Mouse (Mus musculus) MEL (cell line): Measurements from ENCODE around the gene Pi4k2a. TPM values are rescaled to one million over a fixed set of nuclear protein-coding genes. Genes with fewer than 3 reads are reported as not detected.
A peak's percentile ranks its signal among the peaks of the same experiment; 100 is the strongest.

Source experiments
- DNase-seq: peaks from one replicate; pipeline ENCODE4 v3.0.0; 2011; ENCODE audit warnings: low read depth, low spot score
- H3K27ac ChIP-seq: 2 replicates; pipeline ENCODE4 v1.5.1; 2012; ENCODE audit warnings: low read depth, mild to moderate bottlenecking, control low read depth, low read length, moderate library complexity; ENCODE audit not compliant: control insufficient read depth
- H3K27me3 ChIP-seq, 2 experiments: fragments of 150-350 bp in 1 of 2; sonication (generic) in 1 of 2; 2 replicates each; pipeline ENCODE4 v1.6.1; 2012; ENCODE audit warnings: low read length in 2 of 2, mild to moderate bottlenecking in 2 of 2, improper control_type of control experiment in 1 of 2, moderate library complexity in 1 of 2; ENCODE audit not compliant: insufficient read depth in 2 of 2, control insufficient read depth in 1 of 2
- H3K36me3 ChIP-seq, 2 experiments: 2 replicates each; pipeline ENCODE4 v1.6.1; 2012 to 2014; ENCODE audit warnings: low read length in 2 of 2, improper control_type of control experiment in 1 of 2, inconsistent platforms in 1 of 2, mild to moderate bottlenecking in 1 of 2; ENCODE audit not compliant: insufficient read depth in 2 of 2, control insufficient read depth in 1 of 2
- H3K4me1 ChIP-seq, 2 experiments: fragments of 150-350 bp in 1 of 2; sonication (generic) in 1 of 2; 2 replicates each; pipeline ENCODE4 v1.6.1; 2012; ENCODE audit warnings: low read length in 2 of 2, improper control_type of control experiment in 1 of 2, mild to moderate bottlenecking in 1 of 2; ENCODE audit not compliant: insufficient read depth in 2 of 2, control insufficient read depth in 1 of 2
- H3K4me3 ChIP-seq, 2 experiments: fragments of 150-350 bp in 1 of 2; sonication (generic) in 1 of 2; 2 replicates each; pipeline ENCODE4 v1.5.1; 2012; ENCODE audit warnings: low read depth in 2 of 2, low read length in 2 of 2, mild to moderate bottlenecking in 2 of 2, moderate library complexity in 2 of 2, control low read depth in 1 of 2, improper control_type of control experiment in 1 of 2; ENCODE audit not compliant: control insufficient read depth in 1 of 2, insufficient read depth in 1 of 2
- H3K79me2 ChIP-seq: 2 replicates; pipeline ENCODE4 v1.6.1; 2012; ENCODE audit warnings: mild to moderate bottlenecking, low read length, moderate library complexity; ENCODE audit not compliant: control insufficient read depth, poor library complexity, insufficient read depth
- H3K9ac ChIP-seq: 2 replicates; pipeline ENCODE4 v1.6.1; 2012; ENCODE audit warnings: low read depth, mild to moderate bottlenecking, control low read depth, low read length, moderate library complexity; ENCODE audit not compliant: control insufficient read depth, poor library complexity, severe bottlenecking
- H3K9me3 ChIP-seq: fragments of 150-350 bp; sonication (generic); replicated peaks from 2 replicates; pipeline ENCODE4 v1.6.1; 2012; ENCODE audit warnings: mild to moderate bottlenecking, low read length, improper control_type of control experiment, moderate library complexity; ENCODE audit not compliant: insufficient read depth
- BHLHE40 ChIP-seq: IDR thresholded peaks from 2 replicates; pipeline ENCODE4 v1.6.1; 2012; ENCODE audit warnings: low read depth, mild to moderate bottlenecking, inconsistent platforms, low read length, improper control_type of control experiment, borderline replicate concordance
- CHD1 ChIP-seq: IDR thresholded peaks from 2 replicates; pipeline ENCODE4 v1.6.1; 2012; ENCODE audit warnings: low read depth, mild to moderate bottlenecking, inconsistent platforms, low read length, improper control_type of control experiment
- CHD2 ChIP-seq: IDR thresholded peaks from 2 replicates; pipeline ENCODE4 v1.6.1; 2011; ENCODE audit warnings: low read length, improper control_type of control experiment
- CTCF ChIP-seq, 3 experiments: IDR thresholded peaks in 2 of 3; conservative IDR thresholded peaks in 1 of 3; 2 replicates each; pipeline ENCODE4 v1.5.1; 2011 to 2012; ENCODE audit warnings: low read length in 3 of 3, low read depth in 2 of 3, mild to moderate bottlenecking in 2 of 3, improper control_type of control experiment in 1 of 3, inconsistent platforms in 1 of 3, mixed read lengths in 1 of 3, moderate library complexity in 1 of 3; ENCODE audit not compliant: control insufficient read depth in 1 of 3, insufficient read depth in 1 of 3, poor library complexity in 1 of 3, severe bottlenecking in 1 of 3
- E2F4 ChIP-seq: IDR thresholded peaks from 2 replicates; pipeline ENCODE4 v1.6.1; 2011; ENCODE audit warnings: low read depth, low read length, improper control_type of control experiment, borderline replicate concordance
- EP300 ChIP-seq, 2 experiments: IDR thresholded peaks; 2 replicates each; pipeline ENCODE4 v1.6.1; 2011; ENCODE audit warnings: improper control_type of control experiment in 2 of 2, low read length in 2 of 2, low read depth in 1 of 2, mild to moderate bottlenecking in 1 of 2
- GABPA ChIP-seq: IDR thresholded peaks from 2 replicates; pipeline ENCODE4 v1.6.1; 2012; ENCODE audit warnings: low read depth, mild to moderate bottlenecking, inconsistent platforms, low read length, improper control_type of control experiment, moderate library complexity
- GATA1 ChIP-seq: IDR thresholded peaks from 2 replicates; pipeline ENCODE4 v1.6.1; 2011; ENCODE audit warnings: low read depth, low read length, improper control_type of control experiment
- JUND ChIP-seq: IDR thresholded peaks from 2 replicates; pipeline ENCODE4 v1.6.1; 2011; ENCODE audit warnings: low read depth, mild to moderate bottlenecking, improper control_type of control experiment, low read length
- KAT2A ChIP-seq: conservative IDR thresholded peaks from 2 replicates; pipeline ENCODE4 v1.6.1; 2012; ENCODE audit warnings: low read depth, low read length, improper control_type of control experiment, inconsistent platforms
- MAFK ChIP-seq: IDR thresholded peaks from 2 replicates; pipeline ENCODE4 v1.6.1; 2011; ENCODE audit warnings: low read depth, mild to moderate bottlenecking, low read length, improper control_type of control experiment, borderline replicate concordance
- MAX ChIP-seq: IDR thresholded peaks from 2 replicates; pipeline ENCODE4 v1.6.1; 2011; ENCODE audit warnings: low read length, improper control_type of control experiment
- MAZ ChIP-seq: IDR thresholded peaks from 2 replicates; pipeline ENCODE4 v1.6.1; 2012; ENCODE audit warnings: low read depth, mild to moderate bottlenecking, inconsistent platforms, low read length, improper control_type of control experiment
- MXI1 ChIP-seq: IDR thresholded peaks from 2 replicates; pipeline ENCODE4 v1.6.1; 2011; ENCODE audit warnings: mild to moderate bottlenecking, low read depth, low read length, improper control_type of control experiment
- MYB ChIP-seq: IDR thresholded peaks from 2 replicates; pipeline ENCODE4 v1.6.1; 2011; ENCODE audit warnings: mild to moderate bottlenecking, low read depth, low read length, improper control_type of control experiment
- MYC ChIP-seq: IDR thresholded peaks from 2 replicates; pipeline ENCODE4 v1.6.1; 2011; ENCODE audit warnings: low read depth, mild to moderate bottlenecking, low read length, improper control_type of control experiment, moderate library complexity
- POLR2A ChIP-seq, 2 experiments: IDR thresholded peaks; 2 replicates each; pipeline ENCODE4 v1.6.1; 2011 to 2012; ENCODE audit warnings: low read length in 2 of 2, mild to moderate bottlenecking in 2 of 2, control low read depth in 1 of 2, improper control_type of control experiment in 1 of 2, low read depth in 1 of 2, moderate library complexity in 1 of 2; ENCODE audit not compliant: control insufficient read depth in 1 of 2, insufficient read depth in 1 of 2, poor library complexity in 1 of 2
- POLR2AphosphoS2 ChIP-seq: IDR thresholded peaks from 2 replicates; pipeline ENCODE4 v1.6.1; 2011; ENCODE audit warnings: low read length, improper control_type of control experiment
- POLR2AphosphoS5 ChIP-seq: IDR thresholded peaks from 2 replicates; pipeline ENCODE4 v1.6.1; 2012; ENCODE audit warnings: low read depth, borderline replicate concordance, mild to moderate bottlenecking, inconsistent platforms, low read length, moderate library complexity, mixed read lengths
- RAD21 ChIP-seq: IDR thresholded peaks from 2 replicates; pipeline ENCODE4 v1.6.1; 2011; ENCODE audit warnings: mild to moderate bottlenecking, low read depth, low read length, improper control_type of control experiment
- SIN3A ChIP-seq: IDR thresholded peaks from 2 replicates; pipeline ENCODE4 v1.6.1; 2012; ENCODE audit warnings: low read length, improper control_type of control experiment, inconsistent platforms
- TAL1 ChIP-seq: IDR thresholded peaks from 2 replicates; pipeline ENCODE4 v1.6.1; 2012; ENCODE audit warnings: mild to moderate bottlenecking, inconsistent platforms, low read length, moderate library complexity, mixed read lengths
- TBP ChIP-seq: IDR thresholded peaks from 2 replicates; pipeline ENCODE4 v1.8.0; 2011; ENCODE audit warnings: low read depth, low read length, improper control_type of control experiment
- UBTF ChIP-seq: IDR thresholded peaks from 2 replicates; pipeline ENCODE4 v1.6.1; 2012; ENCODE audit warnings: low read depth, mild to moderate bottlenecking, inconsistent platforms, low read length, improper control_type of control experiment, moderate library complexity, borderline replicate concordance; ENCODE audit not compliant: insufficient read depth
- USF1 ChIP-seq: IDR thresholded peaks from 2 replicates; pipeline ENCODE4 v1.6.1; 2014; ENCODE audit warnings: low read depth, mild to moderate bottlenecking, inconsistent platforms, low read length, improper control_type of control experiment, moderate library complexity
- USF2 ChIP-seq, 2 experiments: IDR thresholded peaks; 2 replicates each; pipeline ENCODE4 v1.6.1; 2011 to 2012; ENCODE audit warnings: improper control_type of control experiment in 2 of 2, low read length in 2 of 2, borderline replicate concordance in 1 of 2, inconsistent platforms in 1 of 2, low read depth in 1 of 2, mild to moderate bottlenecking in 1 of 2; ENCODE audit not compliant: insufficient read depth in 1 of 2
- ZKSCAN1 ChIP-seq: IDR thresholded peaks from 2 replicates; pipeline ENCODE4 v1.6.1; 2012; ENCODE audit warnings: low read depth, mild to moderate bottlenecking, inconsistent platforms, low read length, improper control_type of control experiment, moderate library complexity
- ZMIZ1 ChIP-seq: IDR thresholded peaks from 2 replicates; pipeline ENCODE4 v1.6.1; 2012; ENCODE audit warnings: low read depth, mild to moderate bottlenecking, inconsistent platforms, low read length, improper control_type of control experiment, moderate library complexity
- polyA plus RNA-seq, 2 experiments: library from polyadenylated mRNA; stranded (reverse) in 1 of 2; unstranded in 1 of 2; fragments of >175 nt in 1 of 2; fragments of >200 nt in 1 of 2; gene quantifications; 2 replicates each; pipeline versions ENCODE4 v1.2.1 to v1.2.4; 2012; ENCODE audit warnings: low replicate concordance in 2 of 2, low read depth in 1 of 2; ENCODE audit not compliant: insufficient read length in 2 of 2, insufficient read depth in 1 of 2, missing spikeins in 1 of 2
- total RNA-seq: library from RNA; depleted of rRNA; stranded (reverse); fragments of 300-350 nt; gene quantifications from 2 replicates; pipeline ENCODE4 v1.2.3, GENCODE M21; 2012

The Pi4k2a gene
- total and polyA plus RNA-seq, 3 experiments = 10.2 to 30.3 TPM; not detected in 1

- H3K79me2 ChIP-seq = peaks cover 5% of the 10 kb centered on the region
- H3K27me3 ChIP-seq = peaks cover 0 to 3% of the 10 kb centered on the region in 2 experiments; a peak in 2 of 4 replicates
- no peak within 1 kb of the TSS for H3K27ac ChIP-seq
- H3K4me1 ChIP-seq = peaks cover 2 to 4% of the 10 kb centered on the region in 2 experiments; a peak in 3 of 4 replicates
- H3K9ac ChIP-seq = no peak within 1 kb of the TSS
- TF ChIP-seq UBTF (no peak), POLR2AphosphoS5 (no peak), USF2 (IDR thresholded peaks at IDR 0.05; ENCODE audit: borderline replicate concordance in 1 of 2, insufficient read depth in 1 of 2, low read depth in 1 of 2, low read length in 2 of 2) (no peak), MAFK (no peak), ZKSCAN1 (no peak), GABPA (no peak), JUND (no peak), TBP (no peak), E2F4 (no peak), USF1 (no peak), MYB (no peak), MAZ (no peak), BHLHE40 (no peak)
- no peaks in the 10 kb centered on the region for H3K9me3 ChIP-seq
- DNase-seq = no peak
- H3K36me3 ChIP-seq = peaks cover 0 to 7% of the 10 kb centered on the region in 2 experiments; a peak in 2 of 4 replicates
- no peak within 1 kb of the TSS for H3K4me3 ChIP-seq
Observed at GRCm38 (mm10) chr19:42086166-42086565, 4.1 kb upstream of the Pi4k2a start, which contains the start of gene Morn4. TSS of gene Morn4 (minus strand) at chr19:42086357.

GRCm38 (mm10) chr19:42089103-42089747 lies 1.0 kb upstream of the Pi4k2a start:
- Histone ChIP-seq H3K36me3 (peaks cover 0 to 12% of the 10 kb centered on the region in 2 experiments; a peak in 2 of 4 replicates), H3K9ac (peak overlapping the region; percentile 56), H3K4me1 (peaks cover 2 to 3% of the 10 kb centered on the region in 2 experiments; a peak in 1 of 4 replicates), H3K79me2 (peaks cover 12% of the 10 kb centered on the region), H3K4me3 (peak overlapping the region; percentile 42 to 70), H3K27me3 (no peaks in the 10 kb centered on the region), H3K27ac (peak overlapping the region; percentile 86), H3K9me3 (no peaks in the 10 kb centered on the region)
- peak; percentile 96 for DNase-seq
- TF ChIP-seq RAD21 (no peak), MXI1 (peak; percentile 78; the same call in 1 of the 2 replicates), ZMIZ1 (no peak; the same call in 1 of the 2 replicates), KAT2A (no peak; the same call in 1 of the 2 replicates), MAZ (0 out of 2 replicates have a peak, but pooled peaks have one; percentile 29), POLR2AphosphoS5 (no peak; the same call in 1 of the 2 replicates), CTCF (IDR thresholded peaks at IDR 0.05 in 2 of 3, conservative IDR thresholded peaks at IDR 0.05 in 1 of 3; ENCODE audit: control insufficient read depth in 1 of 3, insufficient read depth in 1 of 3, low read depth in 2 of 3, low read length in 3 of 3, poor library complexity in 1 of 3, severe bottlenecking in 1 of 3) (peak in 2 of 3 experiments; percentile 2 to 23; a peak in 2 of 6 replicates), SIN3A (no peak), MAX (peak; percentile 97), POLR2AphosphoS2 (0 out of 2 replicates have a peak, but pooled peaks have one; percentile 7), GATA1 (no peak), GABPA (no peak), E2F4 (no peak), BHLHE40 (peak; percentile 95), MYC (peak; percentile 89), CHD2 (no peak), EP300 (IDR thresholded peaks at IDR 0.05; ENCODE audit: low read depth in 1 of 2, low read length in 2 of 2) (no peak), USF1 (peak; percentile 99), POLR2A (IDR thresholded peaks at IDR 0.05; ENCODE audit: control insufficient read depth in 1 of 2, insufficient read depth in 1 of 2, low read depth in 1 of 2, low read length in 2 of 2, poor library complexity in 1 of 2) (peak; percentile 48 to 85; a peak in 3 of 4 replicates), CHD1 (no peak), TAL1 (no peak), MAFK (no peak)
